Mouse (Mus musculus) granulocyte monocyte progenitor cell, adult 5-6 weeks (primary cell): ENCODE measurements around the gene Tfeb. TPM values are rescaled to one million over a fixed set of nuclear protein-coding genes. Genes with fewer than 3 reads are reported as not detected.

Experiments used
- ATAC-seq: replicated peaks from 2 replicates; pipeline ENCODE4 v1.8.0; 2016; ENCODE audit warnings: mild to moderate bottlenecking, moderate TSS enrichment, inconsistent platforms; ENCODE audit not compliant: poor library complexity, severe bottlenecking
- total RNA-seq, 2 experiments: library from RNA; stranded (forward) in 1 of 2; stranded (reverse) in 1 of 2; fragments of 200-712, 200-1000 nt in 1 of 2; fragments of >200 nt in 1 of 2; fragmentation: Nextera tagmentation in 1 of 2; gene quantifications; 2 replicates each; pipeline ENCODE4 v1.2.3; 2014 to 2017

Gene Tfeb
- total RNA-seq, 2 experiments from 2014 or later: 6.7 to 6.9 TPM

- peak; percentile 11 for ATAC-seq
Measured at GRCm38 (mm10) chr17:47783445-47784223, 46.8 kb downstream of the Tfeb start.

- ATAC-seq: peak; percentile 89
Measured at GRCm38 (mm10) chr17:47784411-47784810, 47.6 kb downstream of the Tfeb start.

GRCm38 (mm10) chr17:47787632-47788031 is 50.8 kb downstream of the Tfeb start:
- no peak for ATAC-seq

- ATAC-seq: no peak
Measured at GRCm38 (mm10) chr17:47788306-47788705, 51.5 kb downstream of the Tfeb start.

- no peak for ATAC-seq
Measured at GRCm38 (mm10) chr17:47788996-47789395, 52.2 kb downstream of the Tfeb start.

- peak; percentile 65 for ATAC-seq
Measured at GRCm38 (mm10) chr17:47792098-47792863, 55.5 kb downstream of the Tfeb start.

- ATAC-seq: peak; percentile 76
Measured at GRCm38 (mm10) chr17:47793377-47793776, 56.5 kb downstream of the Tfeb start.

GRCm38 (mm10) chr17:47795446-47795845 is 58.6 kb downstream of the Tfeb start:
- ATAC-seq: peak; percentile 58

GRCm38 (mm10) chr17:47796156-47796816 is 59.5 kb downstream of the Tfeb start:
- no peak for ATAC-seq

GRCm38 (mm10) chr17:47796968-47797367 is 60.1 kb downstream of the Tfeb start:
- no peak for ATAC-seq

- no peak for ATAC-seq
Measured at GRCm38 (mm10) chr17:47797383-47797782, 60.6 kb downstream of the Tfeb start.

- peak; percentile 28 for ATAC-seq
Measured at GRCm38 (mm10) chr17:47802806-47803205, 66.0 kb downstream of the Tfeb start.

GRCm38 (mm10) chr17:47803662-47804061 is 66.8 kb downstream of the Tfeb start:
- ATAC-seq: no peak

- no peak for ATAC-seq
Measured at GRCm38 (mm10) chr17:47805047-47805835, 68.4 kb downstream of the Tfeb start.

GRCm38 (mm10) chr17:47806230-47806629 is 69.4 kb downstream of the Tfeb start:
- no peak for ATAC-seq

GRCm38 (mm10) chr17:47811265-47811800 is 74.5 kb downstream of the Tfeb start:
- ATAC-seq: no peak

- no peak for ATAC-seq
Measured at GRCm38 (mm10) chr17:47812200-47812599, 75.4 kb downstream of the Tfeb start.

- ATAC-seq: no peak
Measured at GRCm38 (mm10) chr17:47813616-47814015, 76.8 kb downstream of the Tfeb start.

- ATAC-seq: no peak
Measured at GRCm38 (mm10) chr17:47814496-47814895, 77.7 kb downstream of the Tfeb start.

- ATAC-seq: no peak
Measured at GRCm38 (mm10) chr17:47815446-47815845, 78.6 kb downstream of the Tfeb start.
